Mouse (Mus musculus) intestine, postnatal 0 days (tissue): ENCODE results near the gene Gm10295. TPM values are rescaled to one million over a fixed set of nuclear protein-coding genes. Genes with fewer than 3 reads are reported as not detected.

Experiments used
- ATAC-seq: fragments of 200-750 bp; cut with Nextera tagmentation; 2 replicates; pipeline ENCODE4 v1.8.0; 2017; ENCODE audit warnings: mild to moderate bottlenecking, moderate TSS enrichment, moderate library complexity
- H3K27ac ChIP-seq: fragments of 300-500 bp; sonication (generic); 2 replicates; pipeline ENCODE4 v1.5.1; 2014; ENCODE audit warnings: mild to moderate bottlenecking, low read depth, low read length, moderate library complexity
- H3K27me3 ChIP-seq: fragments of 300-500 bp; sonication (generic); replicated peaks from 2 replicates; pipeline ENCODE4 v1.6.1; 2014; ENCODE audit warnings: low read length, mixed read lengths; ENCODE audit not compliant: control insufficient read depth, insufficient read depth
- H3K36me3 ChIP-seq: fragments of 300-500 bp; sonication (generic); 2 replicates; pipeline ENCODE4 v1.6.1; 2014; ENCODE audit warnings: mild to moderate bottlenecking, moderate library complexity; ENCODE audit not compliant: control insufficient read depth, insufficient read depth
- H3K4me1 ChIP-seq: fragments of 300-500 bp; sonication (generic); replicated peaks from 2 replicates; pipeline ENCODE4 v1.6.1; 2014; ENCODE audit warnings: antibody characterized with exemption, low read length, mixed read lengths; ENCODE audit not compliant: control insufficient read depth, insufficient read depth
- H3K4me2 ChIP-seq: fragments of 300-500 bp; sonication (generic); replicated peaks from 2 replicates; pipeline ENCODE4 v1.6.1; 2014; ENCODE audit warnings: low read depth, mild to moderate bottlenecking, moderate library complexity
- H3K4me3 ChIP-seq: fragments of 300-500 bp; sonication (generic); 2 replicates; pipeline ENCODE4 v1.5.1; 2014; ENCODE audit warnings: low read depth, low read length
- H3K9ac ChIP-seq: fragments of 300-500 bp; sonication (generic); 2 replicates; pipeline ENCODE4 v1.6.1; 2014; ENCODE audit warnings: mild to moderate bottlenecking, low read depth, low read length
- H3K9me3 ChIP-seq: fragments of 300-500 bp; sonication (generic); 2 replicates; pipeline ENCODE4 v1.6.1; 2016; ENCODE audit warnings: mixed run types; ENCODE audit not compliant: control insufficient read depth
- CTCF ChIP-seq: sonication (generic); IDR thresholded peaks from 2 replicates; pipeline ENCODE4 v1.5.1; 2016; ENCODE audit warnings: low read depth, mild to moderate bottlenecking, control low read depth, antibody characterized with exemption, moderate library complexity
- WGBS: fragments of 180-500 bp; shearing (Covaris S2); extraction: QIAGEN DNeasy Blood & Tissue Kit; methylation state at CpG from one replicate; pipeline ENCODE4 v1.1.7; 2014; 5-methylcytosine and 5-hydroxymethylcytosine counted together
- polyA plus RNA-seq: library from polyadenylated mRNA; unstranded; fragments of >200 nt; fragmentation: Nextera tagmentation; extraction: Ambion mirVana; gene quantifications from 2 replicates; pipeline ENCODE4 v1.2.1, GENCODE M21; 2015

Gene Gm10295
- not detected in 2 replicates for polyA plus RNA-seq

DNA sequence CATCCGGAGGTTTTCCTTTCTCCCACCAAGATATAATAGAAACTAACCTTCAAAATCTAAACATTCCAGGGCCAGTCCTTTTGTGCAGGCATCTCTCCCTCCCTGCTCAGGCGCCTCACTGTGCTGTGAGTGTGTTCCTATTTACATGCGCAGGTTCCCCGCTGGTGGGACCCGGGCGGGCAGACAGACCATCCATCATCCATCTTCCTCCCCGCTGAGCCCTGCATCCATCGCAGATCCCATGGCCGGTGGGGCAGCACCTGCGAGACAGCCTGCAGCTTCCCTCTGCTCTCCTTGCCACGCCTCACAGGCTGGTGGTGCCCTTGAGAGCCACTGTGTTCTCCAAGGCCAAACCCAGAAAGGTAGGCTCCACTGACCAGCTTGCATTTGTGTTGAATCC, at the start of gene Gm10295:
Gene Gm10295 (minus strand): TSS at position 122 of the 400 bp plus-strand sequence.
- H3K27ac ChIP-seq, result no peak within 1 kb of the TSS
- WGBS, result 39% methylated on average over 11 of the region's 11 CpGs

GRCm38 (mm10) chr7:71401032-71401431, 49.7 kb upstream of the Gm10295 start:
- H3K27me3 ChIP-seq, result no peaks in the 10 kb centered on the region
- no peak overlapping the region for H3K4me2 ChIP-seq
- no peaks in the 10 kb centered on the region for H3K9me3 ChIP-seq
- H3K4me1 ChIP-seq, result no peaks in the 10 kb centered on the region
- H3K36me3 ChIP-seq, result no peaks in the 10 kb centered on the region
- H3K9ac ChIP-seq, result no peak overlapping the region
- WGBS, result 13% methylated on average over 2 of the region's 2 CpGs
- ATAC-seq, result no peak
- H3K27ac ChIP-seq, result no peak overlapping the region
- TF ChIP-seq CTCF, result no peak
- no peak overlapping the region for H3K4me3 ChIP-seq

More for the DNA sequence above, at the start of gene Gm10295:
- H3K9me3 ChIP-seq, result no peaks in the 10 kb centered on the region
- H3K9ac ChIP-seq, result no peak within 1 kb of the TSS
- H3K4me3 ChIP-seq, result no peak within 1 kb of the TSS
- H3K36me3 ChIP-seq, result no peaks in the 10 kb centered on the region
- no peak for TF ChIP-seq CTCF
- H3K4me1 ChIP-seq, result no peaks in the 10 kb centered on the region
- H3K27me3 ChIP-seq, result no peaks in the 10 kb centered on the region
- no peak for ATAC-seq
- no peak within 1 kb of the TSS for H3K4me2 ChIP-seq

DNA sequence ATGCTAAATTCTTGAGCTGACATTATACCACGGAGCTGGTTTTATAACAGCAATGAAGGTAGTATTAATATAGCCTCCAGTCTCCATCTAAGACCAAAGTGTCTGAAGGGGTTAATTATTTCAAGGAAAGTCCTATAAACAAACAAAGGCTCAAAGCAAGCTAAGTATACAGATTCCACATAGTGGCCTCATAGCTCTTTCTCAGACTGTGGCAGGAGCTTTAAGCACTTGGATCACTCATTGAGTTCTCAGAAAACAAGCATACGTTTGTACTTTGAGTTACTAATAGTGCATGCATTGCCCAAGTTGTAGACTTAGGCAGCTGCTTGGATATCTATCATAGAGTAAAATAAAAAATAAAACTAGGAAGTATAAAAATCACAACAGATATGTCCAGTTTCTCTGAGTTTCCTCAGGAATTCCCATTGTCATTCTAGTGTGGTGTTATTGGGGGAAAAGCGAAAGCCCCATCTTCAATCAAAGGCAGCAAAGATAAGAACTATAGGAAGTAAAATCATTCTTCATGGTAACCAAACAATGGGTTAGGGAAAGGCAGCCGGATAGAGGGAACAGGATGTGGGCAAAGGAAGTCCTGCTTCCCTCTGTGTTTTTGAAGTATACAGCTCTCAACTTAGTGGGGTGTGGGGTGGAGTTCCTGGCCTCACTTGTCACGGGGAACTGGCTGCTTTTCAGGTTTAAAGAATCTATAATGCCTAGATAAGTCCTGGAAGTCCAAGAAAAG, 48.8 kb upstream of the Gm10295 start:
- WGBS, result 54% methylated on average over 5 of the region's 5 CpGs
- H3K27ac ChIP-seq, result no peak overlapping the region
- no peaks in the 10 kb centered on the region for H3K27me3 ChIP-seq
- no peak for ATAC-seq
- no peaks in the 10 kb centered on the region for H3K36me3 ChIP-seq
- no peaks in the 10 kb centered on the region for H3K9me3 ChIP-seq
- TF ChIP-seq CTCF, result no peak
- no peak overlapping the region for H3K4me3 ChIP-seq
- H3K4me1 ChIP-seq, result no peaks in the 10 kb centered on the region
- H3K4me2 ChIP-seq, result no peak overlapping the region
- H3K9ac ChIP-seq, result no peak overlapping the region

- no peak for TF ChIP-seq CTCF
- no peak overlapping the region for H3K27ac ChIP-seq
These were observed 47.9 kb upstream of the Gm10295 start for GRCm38 (mm10) chr7:71398959-71399756.

DNA sequence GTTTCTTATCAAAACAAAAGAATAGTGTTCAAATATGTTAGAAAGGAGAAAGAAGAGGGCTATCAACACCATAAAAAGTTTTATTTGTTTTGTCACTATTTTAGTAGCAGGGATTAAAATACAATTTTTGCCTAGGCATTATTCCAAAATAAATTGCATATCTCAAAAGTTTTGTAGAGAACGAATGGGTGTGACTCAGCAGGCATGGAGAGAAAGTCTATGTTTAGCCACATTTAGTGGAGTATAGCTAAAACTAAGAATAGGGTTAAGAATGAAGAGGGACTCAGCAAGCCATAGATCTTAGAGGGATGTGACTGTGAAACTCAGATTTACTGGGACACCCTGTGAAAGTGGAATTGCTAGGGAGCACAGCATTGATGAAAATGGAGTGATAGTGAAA, 47.1 kb upstream of the Gm10295 start:
- no peak for ATAC-seq
- no peak overlapping the region for H3K4me2 ChIP-seq
- H3K4me1 ChIP-seq, result no peaks in the 10 kb centered on the region
- H3K36me3 ChIP-seq, result no peaks in the 10 kb centered on the region
- no peak overlapping the region for H3K27ac ChIP-seq
- TF ChIP-seq CTCF, result no peak
- H3K27me3 ChIP-seq, result no peaks in the 10 kb centered on the region
- H3K9me3 ChIP-seq, result no peaks in the 10 kb centered on the region
- no peak overlapping the region for H3K9ac ChIP-seq
- 40% methylated on average over 1 of the region's 1 CpGs for WGBS
- H3K4me3 ChIP-seq, result no peak overlapping the region

More at GRCm38 (mm10) chr7:71398959-71399756, 47.9 kb upstream of the Gm10295 start:
- no peaks in the 10 kb centered on the region for H3K9me3 ChIP-seq
- WGBS, result 63% methylated on average over 10 of the region's 10 CpGs
- no peaks in the 10 kb centered on the region for H3K4me1 ChIP-seq
- ATAC-seq, result no peak
- no peak overlapping the region for H3K9ac ChIP-seq
- no peak overlapping the region for H3K4me2 ChIP-seq
- H3K27me3 ChIP-seq, result no peaks in the 10 kb centered on the region
- H3K4me3 ChIP-seq, result no peak overlapping the region
- H3K36me3 ChIP-seq, result no peaks in the 10 kb centered on the region

GRCm38 (mm10) chr7:71392795-71393341, 41.6 kb upstream of the Gm10295 start:
- Histone ChIP-seq H3K9ac (no peak overlapping the region), H3K4me1 (0 out of 2 replicates have a peak, but pooled peaks cover 4% of the 10 kb centered on the region)
- 32% methylated on average over 4 of the region's 4 CpGs for WGBS

More at GRCm38 (mm10) chr7:71392795-71393341, 41.6 kb upstream of the Gm10295 start:
- Histone ChIP-seq H3K4me3 (no peak overlapping the region), H3K36me3 (no peaks in the 10 kb centered on the region), H3K9me3 (no peaks in the 10 kb centered on the region), H3K4me2 (no peak overlapping the region), H3K27ac (no peak overlapping the region), H3K27me3 (no peaks in the 10 kb centered on the region)
- TF ChIP-seq CTCF, result no peak
- ATAC-seq, result no peak
